Mouse (Mus musculus) kidney, postnatal 10 days (tissue): ENCODE measurements around the gene Rhov.

Source experiments
- DNase-seq: peaks from one replicate; pipeline ENCODE4 v3.0.0; 2021; ENCODE audit warnings: mixed read lengths

Rhov gene

GRCm38 (mm10) chr2:119237210-119237870, 33.7 kb downstream of the Rhov start, which contains the start of gene Spint1:
Gene Spint1, plus strand, starts transcription at chr2:119237362.
- peak; percentile 80 for DNase-seq

GRCm38 (mm10) chr2:119236682-119237209, 34.3 kb downstream of the Rhov start:
- no peak for DNase-seq

GRCm38 (mm10) chr2:119229775-119230704, 41.0 kb downstream of the Rhov start, which contains the start of gene Ppp1r14d:
Gene Ppp1r14d, minus strand, starts transcription at chr2:119229906.
- no peak for DNase-seq
